Mouse (Mus musculus) right cerebral cortex, postnatal 10 days (tissue): ENCODE measurements around the gene Hspa1a.
"Not testable (repeated sequence)": the region's sequence is repeated elsewhere in the genome, so short reads cannot be mapped to it uniquely, and the experiment has no call there.

Source experiments
- DNase-seq, 2 experiments: peaks; one replicate each; pipeline ENCODE4 v3.0.0; 2021; ENCODE audit warnings: low spot score in 2 of 2

Gene Hspa1a

DNA sequence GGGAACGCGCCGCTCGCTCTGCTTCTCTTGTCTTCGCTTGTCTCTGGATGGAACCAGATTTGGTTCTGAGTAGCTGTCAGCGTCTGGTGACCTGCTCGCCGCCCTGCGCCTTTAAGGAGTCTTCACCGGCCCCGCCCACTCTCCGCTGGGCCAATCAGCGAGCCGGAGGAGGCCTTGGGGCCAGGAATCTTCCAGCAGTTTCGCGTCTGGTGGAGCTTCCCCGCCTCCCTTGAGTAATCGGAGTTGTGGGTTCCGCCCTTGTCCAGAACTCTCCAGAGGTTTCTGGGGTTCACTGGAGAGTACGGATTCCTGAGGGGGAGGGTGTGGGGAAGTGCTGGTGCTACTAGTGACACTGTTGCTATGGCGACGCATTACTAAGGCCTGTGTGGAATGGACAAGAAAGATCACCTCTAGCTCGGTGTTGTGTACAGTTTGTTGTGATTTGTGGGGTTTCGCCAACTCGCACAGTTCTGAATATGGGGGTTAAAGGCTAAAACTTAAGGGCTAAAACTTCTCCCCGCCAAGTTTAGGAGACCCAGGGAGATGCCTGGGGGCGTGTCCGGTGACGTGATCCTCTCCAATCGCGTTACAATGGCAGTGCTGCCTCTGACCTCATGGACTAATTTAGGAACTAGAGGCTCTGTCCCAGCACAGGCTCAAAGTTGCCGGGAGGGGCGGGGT, at the start of gene Hspa1a, which contains the start of gene Hspa1l:
Gene Hspa1a (minus strand): TSS at position 88 of the 681 bp plus-strand sequence.
Gene Hspa1l (plus strand): TSS at position 635 of the 681 bp plus-strand sequence.
- peak; percentile 74 to 84 for DNase-seq

DNA sequence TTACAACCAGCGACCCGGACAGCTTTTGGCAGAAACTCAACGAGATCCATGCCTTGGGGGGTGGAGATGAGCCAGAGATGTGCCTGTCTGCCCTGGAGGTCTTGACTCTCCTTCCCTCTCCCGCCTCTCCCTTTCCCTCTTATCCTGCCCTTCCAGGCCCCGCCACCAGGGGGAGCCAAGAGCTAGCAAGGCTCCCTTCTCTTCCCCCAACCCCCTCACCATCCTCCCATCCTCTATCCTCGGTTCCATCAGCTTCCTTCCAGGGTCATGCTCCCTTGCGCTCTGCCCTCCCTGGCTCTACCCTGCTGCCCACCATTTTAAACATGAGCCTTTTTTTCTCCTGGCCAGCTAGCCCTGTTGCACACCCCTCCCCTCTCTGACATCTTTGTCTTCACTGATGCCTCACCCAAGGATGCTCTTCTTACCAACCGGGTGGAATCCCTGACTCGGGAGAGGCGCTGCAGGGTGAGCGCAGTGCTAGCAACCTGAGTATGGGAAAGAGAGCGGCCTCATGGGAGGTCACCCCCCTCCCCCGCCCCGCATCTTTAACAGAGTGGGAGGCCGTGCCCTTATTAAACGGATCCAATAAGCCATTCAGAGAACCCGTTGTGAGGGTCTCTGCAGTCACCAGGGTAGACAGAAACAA, 49.3 kb upstream of the Hspa1a start:
- DNase-seq = peak; percentile 80 to 84

DNA sequence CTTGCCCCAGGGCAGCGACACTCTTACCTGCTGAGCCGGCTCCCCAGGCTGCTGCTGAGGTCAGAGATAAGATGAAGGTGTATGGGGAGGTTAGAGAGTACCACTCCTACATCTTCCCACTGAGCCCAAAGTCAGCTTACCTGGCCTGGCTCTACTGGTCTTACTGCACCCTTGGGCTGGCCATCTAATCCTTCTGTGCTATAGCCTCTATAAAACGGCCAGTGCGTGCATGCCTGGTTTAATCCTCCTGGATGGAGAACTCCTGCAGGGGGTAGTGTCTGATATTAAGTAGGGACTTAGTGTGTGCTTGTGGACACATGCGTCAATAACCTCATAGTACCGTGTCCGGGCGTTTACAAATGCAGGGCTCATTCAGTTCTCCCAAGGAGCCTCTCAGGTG, 48.6 kb upstream of the Hspa1a start:
- no peak for DNase-seq

GRCm38 (mm10) chr17:35019894-35020293, 47.9 kb upstream of the Hspa1a start:
- DNase-seq = peak in 1 of 2 experiments; percentile 17

GRCm38 (mm10) chr17:35018171-35018570, 46.2 kb upstream of the Hspa1a start:
- no peak for DNase-seq

DNA sequence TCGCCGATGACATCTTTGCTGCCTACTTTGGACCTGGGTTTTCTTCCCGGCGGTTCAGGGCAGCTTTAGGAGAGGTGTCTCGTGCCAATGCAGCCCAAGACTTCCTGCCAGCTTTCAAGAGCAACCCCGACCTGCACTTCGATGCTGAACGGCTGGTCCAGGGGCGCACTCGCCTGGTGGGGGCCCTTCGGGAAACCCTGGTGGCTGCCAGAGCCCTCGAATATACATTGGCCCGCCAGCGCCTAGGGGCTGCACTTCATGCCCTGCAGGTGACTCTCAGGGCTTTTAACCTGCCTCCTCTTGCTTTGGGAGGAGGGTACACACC, 45.7 kb upstream of the Hspa1a start:
- no peak for DNase-seq

GRCm38 (mm10) chr17:35016791-35017705, 45.1 kb upstream of the Hspa1a start:
- no peak for DNase-seq

- peak in 1 of 2 experiments; percentile 41 for DNase-seq
These were observed 44.4 kb upstream of the Hspa1a start, which contains the start of gene Vwa7 for GRCm38 (mm10) chr17:35016376-35016775. TSS of gene Vwa7 (plus strand) at chr17:35016579.

- DNase-seq = peak in 1 of 2 experiments; percentile 26
These were observed 43.3 kb upstream of the Hspa1a start for GRCm38 (mm10) chr17:35015296-35015695.

DNA sequence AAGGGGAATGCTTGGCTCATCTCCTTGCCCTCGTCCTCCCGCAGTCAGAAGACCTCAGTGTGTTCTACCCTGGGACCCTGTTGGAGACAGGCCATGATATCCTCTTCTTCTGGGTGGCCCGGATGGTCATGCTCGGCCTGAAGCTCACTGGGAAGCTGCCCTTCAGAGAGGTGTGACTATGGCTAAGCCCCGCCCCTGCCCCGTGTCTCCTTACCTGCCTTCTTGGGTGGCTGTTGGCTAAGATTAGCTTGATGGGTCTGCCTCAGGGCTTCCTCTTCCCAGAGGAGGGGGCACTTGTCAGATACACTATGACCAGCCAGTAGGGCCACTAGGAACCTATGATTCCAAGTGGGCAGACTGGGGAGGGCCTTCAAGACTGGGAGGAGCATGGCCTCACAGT, 41.3 kb upstream of the Hspa1a start:
- DNase-seq = no peak

GRCm38 (mm10) chr17:35012430-35012829, 40.5 kb upstream of the Hspa1a start:
- DNase-seq = no peak

GRCm38 (mm10) chr17:35011440-35011839, 39.5 kb upstream of the Hspa1a start:
- DNase-seq = no peak

DNA sequence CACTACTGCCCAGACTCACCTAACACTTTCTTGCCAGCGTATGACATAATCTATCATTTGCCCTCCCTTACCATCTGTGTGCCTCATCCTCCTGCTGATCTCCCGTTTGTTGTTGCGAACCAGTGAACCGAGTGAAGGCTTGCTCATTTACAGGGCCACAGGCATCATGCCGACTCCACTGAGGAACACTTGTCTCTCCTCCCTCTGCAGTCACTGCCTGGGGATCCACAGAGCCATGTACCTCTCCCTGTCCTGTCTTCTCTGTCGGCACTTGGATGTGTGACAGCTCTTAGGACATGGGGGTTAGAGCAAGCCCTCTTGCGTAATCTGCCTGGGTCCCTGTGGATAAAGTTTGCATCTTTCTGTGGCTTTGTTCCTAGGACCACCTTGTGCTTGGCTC, 37.6 kb upstream of the Hspa1a start:
- no peak for DNase-seq

DNA sequence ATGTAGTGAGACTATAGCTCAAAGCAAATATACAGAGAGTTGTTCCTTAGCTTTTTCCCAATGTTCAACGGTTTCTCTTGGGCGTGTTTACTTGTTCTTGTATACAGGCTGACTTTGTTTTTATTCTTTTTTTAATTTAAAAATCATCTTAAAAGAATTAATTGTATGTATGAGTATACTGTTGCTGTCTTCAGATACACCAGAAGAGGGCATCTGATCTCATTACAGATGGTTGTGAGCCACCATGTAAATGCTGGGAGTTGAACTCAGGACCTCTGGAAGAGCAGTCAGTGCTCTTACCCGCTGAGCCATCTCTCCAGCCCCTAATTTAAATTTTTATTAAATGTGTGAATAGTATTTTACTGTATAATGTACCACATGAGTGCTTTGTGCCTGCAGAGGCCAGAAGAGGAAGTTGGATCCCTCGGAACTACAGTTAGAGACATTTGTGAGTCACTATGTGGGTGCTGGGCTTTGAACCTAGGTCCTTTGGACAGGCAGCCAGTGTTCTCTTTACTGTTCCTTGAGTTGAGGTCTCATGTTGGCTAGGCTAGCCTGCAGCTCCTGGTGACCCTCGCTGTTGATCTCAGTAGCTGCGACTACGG, 35.5 kb upstream of the Hspa1a start:
- no peak for DNase-seq

DNA sequence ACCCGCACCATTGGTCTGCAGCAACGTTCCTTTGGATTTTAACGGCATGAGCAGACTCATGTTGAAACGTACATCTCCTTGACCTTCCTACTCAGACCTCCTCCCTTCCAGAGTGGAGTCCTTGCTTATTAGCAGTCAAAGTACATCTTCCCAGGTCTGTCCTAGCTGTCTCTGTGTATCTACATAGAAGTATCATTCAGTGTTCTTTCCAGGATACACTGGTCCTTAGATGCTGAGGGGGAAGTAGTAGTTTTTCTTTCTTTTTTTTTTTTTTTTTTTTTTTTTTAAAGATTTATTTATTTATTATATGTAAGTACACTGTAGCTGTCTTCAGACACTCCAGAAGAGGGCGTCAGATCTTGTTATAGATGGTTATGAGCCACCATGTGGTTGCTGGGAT, 33.9 kb upstream of the Hspa1a start:
- not testable (repeated sequence) for DNase-seq

DNA sequence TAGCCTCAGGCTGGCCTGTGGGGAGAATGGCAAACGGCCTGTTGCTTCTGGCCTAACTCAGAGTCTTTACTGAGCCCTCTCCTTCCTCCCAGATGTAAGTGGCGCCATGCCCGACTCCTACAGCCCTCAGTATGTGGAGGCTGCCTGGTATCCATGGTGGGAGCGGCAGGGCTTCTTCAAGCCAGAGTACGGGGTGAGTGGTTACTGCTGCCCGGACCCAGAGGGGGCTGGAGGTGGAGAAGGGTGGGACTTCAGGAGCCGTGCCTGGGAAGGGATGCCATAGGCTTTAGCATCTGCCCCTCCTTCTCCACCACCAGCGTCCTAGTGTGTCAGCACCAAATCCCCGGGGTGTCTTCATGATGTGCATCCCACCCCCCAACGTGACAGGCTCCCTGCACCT, 33.2 kb upstream of the Hspa1a start:
- no peak for DNase-seq

GRCm38 (mm10) chr17:35004075-35004717, 32.2 kb upstream of the Hspa1a start:
- DNase-seq = no peak

GRCm38 (mm10) chr17:35003022-35003838, 31.3 kb upstream of the Hspa1a start:
- DNase-seq = no peak

GRCm38 (mm10) chr17:35002153-35002865, 30.4 kb upstream of the Hspa1a start:
- no peak for DNase-seq
